Mouse (Mus musculus) CH12.LX (cell line): ENCODE data around the gene Arrdc3.

Source experiments
- CTCF ChIP-seq, 2 experiments: IDR thresholded peaks in 1 of 2; conservative IDR thresholded peaks in 1 of 2; 2 replicates each; pipeline ENCODE4 v1.5.1; 2011 to 2012; ENCODE audit warnings: low read depth in 2 of 2, low read length in 2 of 2, improper control_type of control experiment in 1 of 2, inconsistent platforms in 1 of 2, mild to moderate bottlenecking in 1 of 2, moderate library complexity in 1 of 2
- MEF2A ChIP-seq: IDR thresholded peaks from 2 replicates; pipeline ENCODE4 v1.6.1; 2014; ENCODE audit warnings: low read depth, mild to moderate bottlenecking, inconsistent platforms, low read length, improper control_type of control experiment, borderline replicate concordance
- POLR2A ChIP-seq: IDR thresholded peaks from 2 replicates; pipeline ENCODE4 v1.6.1; 2011; ENCODE audit warnings: low read depth, mild to moderate bottlenecking, improper control_type of control experiment, low read length
- SMC3 ChIP-seq: IDR thresholded peaks from 2 replicates; pipeline ENCODE4 v1.6.1; 2011; ENCODE audit warnings: low read depth, low read length, improper control_type of control experiment

- TF ChIP-seq CTCF (conservative IDR thresholded peaks at IDR 0.05 in 1 of 2, IDR thresholded peaks at IDR 0.05 in 1 of 2; ENCODE audit: low read depth in 2 of 2, low read length in 2 of 2) (no peak), SMC3 (no peak), POLR2A (no peak), MEF2A (no peak)
Observed at GRCm38 (mm10) chr13:80939228-80939627, 56.0 kb downstream of the Arrdc3 start.
